Mouse (Mus musculus): Measurements from ENCODE around the gene Tbc1d13.

- TF ChIP-seq SMC3 (IDR thresholded peaks at IDR 0.05; ENCODE audit: low read depth, low read length) (no peak), ZC3H11A (IDR thresholded peaks at IDR 0.05; ENCODE audit: low read depth, low read length) (no peak), RCOR1 (conservative IDR thresholded peaks at IDR 0.05; ENCODE audit: low read depth, low read length) (no peak)
These were observed 9.6 kb upstream of the Tbc1d13 start for GRCm38 (mm10) chr2:30123729-30124471.
